Mouse (Mus musculus) T-cell, adult 2 months (primary cell): ENCODE measurements around the gene Chchd6.

Source experiments
- DNase-seq: peaks from one replicate; pipeline ENCODE4 v3.0.0; 2022; ENCODE audit warnings: low spot score

Gene Chchd6

DNA sequence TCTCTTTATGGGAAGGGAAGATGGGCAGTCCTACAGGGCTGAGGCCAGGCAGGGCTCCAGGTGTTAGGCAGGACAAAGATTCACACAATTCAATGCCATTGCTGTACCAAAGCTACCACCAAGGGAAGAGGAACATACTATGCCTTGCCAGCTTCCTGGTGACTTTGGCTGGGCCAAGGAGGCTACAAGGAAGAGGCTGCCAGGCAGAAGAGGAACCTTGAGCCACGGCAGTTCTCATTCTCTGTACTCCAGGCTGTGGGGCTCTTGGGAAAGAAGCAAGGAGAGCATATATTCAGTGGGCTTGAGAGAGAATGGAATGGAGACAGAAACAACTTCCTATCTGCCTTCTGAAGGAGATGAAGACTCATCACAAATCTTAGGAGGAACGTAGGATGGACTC, 190.5 kb downstream of the Chchd6 start:
- no peak for DNase-seq

GRCm38 (mm10) chr6:89403257-89404225, 191.9 kb downstream of the Chchd6 start:
- DNase-seq, result no peak

- no peak for DNase-seq
Observed at GRCm38 (mm10) chr6:89402406-89402805, 193.0 kb downstream of the Chchd6 start.

DNA sequence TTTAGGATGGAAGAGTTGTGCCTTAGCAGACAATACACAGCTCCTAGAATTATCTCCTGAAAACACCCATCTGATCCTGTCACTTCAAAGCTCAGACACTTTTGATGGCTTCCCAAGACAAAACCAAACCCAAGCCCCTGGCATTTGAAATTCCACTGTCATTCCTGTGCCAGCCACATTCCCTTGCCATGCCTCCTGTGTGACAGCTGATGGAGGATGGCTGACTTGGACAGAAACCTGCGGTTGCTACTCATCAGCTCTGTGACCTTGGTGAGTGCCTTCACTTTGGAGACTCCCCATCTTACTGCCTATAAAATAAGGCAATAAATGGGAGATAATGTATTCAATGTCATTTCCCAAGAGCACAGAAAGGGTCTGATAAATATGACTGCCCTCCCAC, 195.9 kb downstream of the Chchd6 start:
- no peak for DNase-seq

GRCm38 (mm10) chr6:89397919-89398318, 197.5 kb downstream of the Chchd6 start:
- no peak for DNase-seq

- DNase-seq, result no peak
Observed at GRCm38 (mm10) chr6:89393820-89394219, 201.6 kb downstream of the Chchd6 start.

- no peak for DNase-seq
Observed at GRCm38 (mm10) chr6:89392213-89392612, 203.2 kb downstream of the Chchd6 start.

DNA sequence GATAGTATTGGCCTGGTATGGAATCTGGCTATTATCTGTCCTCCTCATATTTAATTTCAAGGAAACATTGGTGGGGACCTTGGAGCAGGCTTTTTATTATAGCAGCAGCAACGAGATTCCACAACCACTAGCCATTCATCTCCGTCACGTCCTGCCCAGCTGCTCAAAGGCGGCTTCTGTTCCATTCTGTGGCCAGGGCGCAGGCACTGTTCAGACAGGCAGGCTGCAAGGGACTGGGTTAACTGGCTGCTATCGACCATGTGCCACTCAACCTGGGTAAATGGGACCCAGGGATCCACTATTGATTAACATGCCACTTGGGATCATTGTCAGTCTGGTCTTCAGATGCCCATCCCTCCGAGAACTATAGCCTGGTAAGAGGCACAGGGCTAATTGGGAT, 205.7 kb downstream of the Chchd6 start:
- DNase-seq, result no peak

GRCm38 (mm10) chr6:89386956-89387355, 208.5 kb downstream of the Chchd6 start:
- DNase-seq, result no peak

DNA sequence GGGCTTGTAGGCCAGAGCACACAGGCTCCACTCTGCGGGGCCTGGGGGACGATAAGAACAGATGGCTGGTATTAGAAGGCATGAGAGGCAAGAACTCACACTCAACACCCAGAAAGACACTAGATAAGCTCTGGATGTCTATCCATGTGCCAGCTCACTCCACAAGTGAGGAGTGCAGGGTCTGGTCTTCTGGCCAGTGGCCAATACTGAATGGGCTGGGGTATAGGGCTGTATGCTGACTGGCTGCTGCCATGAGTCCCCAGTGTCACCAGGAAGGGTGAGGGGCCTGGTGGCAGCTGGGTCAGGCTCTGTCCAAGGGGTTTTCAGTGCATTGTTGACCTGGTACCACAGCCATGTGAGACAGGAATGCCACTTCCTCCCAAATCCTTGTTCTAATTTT, 210.8 kb downstream of the Chchd6 start:
- DNase-seq, result no peak

GRCm38 (mm10) chr6:89381851-89382250, 213.6 kb downstream of the Chchd6 start:
- no peak for DNase-seq

- DNase-seq, result no peak
Observed at GRCm38 (mm10) chr6:89381172-89381571, 214.3 kb downstream of the Chchd6 start.

DNA sequence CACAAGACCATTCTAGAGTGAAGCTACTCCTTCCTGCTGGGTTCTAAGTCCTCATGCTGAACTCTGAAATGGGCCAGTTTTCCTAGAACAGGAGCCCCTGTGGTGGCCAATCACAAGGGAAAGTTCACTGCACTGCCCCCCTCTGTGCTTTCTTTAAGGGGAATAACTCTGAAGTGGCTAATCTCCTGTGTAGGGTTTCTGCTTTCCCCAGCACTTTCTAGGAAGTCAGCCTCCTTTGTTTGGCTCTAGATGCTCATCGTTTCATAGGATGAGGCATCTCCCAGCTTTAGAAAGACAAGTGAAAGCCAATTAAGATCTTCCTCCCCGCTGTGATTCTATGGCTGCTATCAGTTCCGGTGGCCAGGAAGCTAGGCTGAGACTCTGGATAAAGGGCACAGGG, 214.7 kb downstream of the Chchd6 start:
- DNase-seq, result no peak

GRCm38 (mm10) chr6:89378264-89378663, 217.2 kb downstream of the Chchd6 start:
- no peak for DNase-seq

DNA sequence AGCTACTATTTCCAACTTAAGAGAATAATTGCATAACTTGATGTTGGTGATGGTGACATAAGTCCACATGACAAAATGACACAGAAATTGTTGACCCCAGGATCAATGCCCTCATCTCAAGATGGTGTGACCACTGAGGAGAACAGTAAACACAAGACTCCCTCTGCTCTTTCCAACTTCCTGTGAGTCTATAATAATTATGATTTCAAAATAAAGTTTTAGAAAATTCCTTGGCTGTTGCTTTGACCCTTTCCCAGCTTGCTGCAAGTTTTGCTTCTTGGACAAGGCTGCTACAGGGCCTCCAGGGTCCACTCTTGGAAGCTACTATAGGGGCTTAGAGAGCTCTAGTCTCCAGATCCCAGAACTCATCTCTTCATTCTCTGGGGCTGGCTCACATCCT, 226.6 kb downstream of the Chchd6 start:
- no peak for DNase-seq

- no peak for DNase-seq
Observed at GRCm38 (mm10) chr6:89364342-89364741, 231.1 kb downstream of the Chchd6 start.

DNA sequence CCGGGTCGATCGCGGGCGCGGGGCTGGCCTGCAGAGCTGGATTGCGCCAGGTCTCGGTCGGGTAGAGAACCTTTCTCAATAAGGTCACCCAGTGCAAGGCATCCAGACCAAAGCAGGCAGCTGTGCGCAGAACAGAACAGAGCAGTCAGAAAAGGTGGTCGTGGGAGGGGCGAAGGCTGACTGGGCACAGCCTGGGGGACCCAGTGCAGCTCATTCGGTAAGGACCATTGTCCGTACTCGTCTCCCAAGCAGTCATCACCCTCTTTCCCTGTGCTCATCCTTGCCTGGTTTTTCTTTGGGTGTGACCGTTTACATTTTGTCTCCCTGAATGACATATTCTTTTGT, 232.4 kb downstream of the Chchd6 start:
- no peak for DNase-seq

GRCm38 (mm10) chr6:89362281-89363106, 233.0 kb downstream of the Chchd6 start, which contains the start of gene Plxna1:
Gene Plxna1 (minus strand): TSS chr6:89362620.
- peak; percentile 27 for DNase-seq

DNA sequence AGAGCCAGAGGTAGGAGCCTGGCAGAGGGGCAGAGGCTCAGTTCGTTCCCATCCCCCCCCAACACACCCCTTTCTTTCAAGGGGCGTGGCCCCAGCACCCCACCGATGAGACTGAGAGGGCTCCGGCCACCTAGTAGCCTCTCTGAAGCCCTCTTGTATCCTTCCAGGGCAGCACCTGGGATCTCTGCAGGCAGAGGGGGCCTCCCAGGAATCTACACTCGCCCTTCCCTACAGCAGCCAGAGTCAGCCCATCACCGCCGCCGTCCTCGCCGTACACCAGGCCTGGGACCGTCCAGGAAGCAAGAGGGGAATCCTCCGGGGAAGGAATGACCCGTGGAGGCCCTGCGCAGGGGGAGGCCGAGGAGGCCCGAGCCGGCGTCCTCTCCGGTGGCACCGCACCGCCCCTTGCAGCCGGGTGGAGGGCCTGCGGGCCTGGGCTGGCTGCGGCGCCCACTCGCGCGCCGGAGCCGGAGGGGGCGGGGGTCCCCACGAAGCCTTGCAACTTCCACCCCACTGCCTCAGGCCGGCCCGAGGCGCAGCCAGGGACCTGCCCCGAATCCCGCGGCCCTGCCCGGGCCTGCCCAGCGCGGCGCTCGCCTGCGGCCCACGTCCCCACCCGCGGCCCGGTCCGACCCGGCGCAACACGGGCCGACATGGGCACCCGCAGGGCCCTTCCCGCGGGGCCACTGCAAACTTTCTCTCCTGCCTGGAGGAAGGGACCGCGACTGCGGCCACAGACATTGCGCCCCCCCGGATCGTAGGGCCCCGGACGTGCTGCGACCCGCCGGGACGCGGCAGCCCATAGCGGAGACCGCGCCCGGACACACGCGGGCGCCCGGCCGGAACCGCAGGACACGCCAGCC, 233.8 kb downstream of the Chchd6 start:
- DNase-seq, result peak; percentile 11

DNA sequence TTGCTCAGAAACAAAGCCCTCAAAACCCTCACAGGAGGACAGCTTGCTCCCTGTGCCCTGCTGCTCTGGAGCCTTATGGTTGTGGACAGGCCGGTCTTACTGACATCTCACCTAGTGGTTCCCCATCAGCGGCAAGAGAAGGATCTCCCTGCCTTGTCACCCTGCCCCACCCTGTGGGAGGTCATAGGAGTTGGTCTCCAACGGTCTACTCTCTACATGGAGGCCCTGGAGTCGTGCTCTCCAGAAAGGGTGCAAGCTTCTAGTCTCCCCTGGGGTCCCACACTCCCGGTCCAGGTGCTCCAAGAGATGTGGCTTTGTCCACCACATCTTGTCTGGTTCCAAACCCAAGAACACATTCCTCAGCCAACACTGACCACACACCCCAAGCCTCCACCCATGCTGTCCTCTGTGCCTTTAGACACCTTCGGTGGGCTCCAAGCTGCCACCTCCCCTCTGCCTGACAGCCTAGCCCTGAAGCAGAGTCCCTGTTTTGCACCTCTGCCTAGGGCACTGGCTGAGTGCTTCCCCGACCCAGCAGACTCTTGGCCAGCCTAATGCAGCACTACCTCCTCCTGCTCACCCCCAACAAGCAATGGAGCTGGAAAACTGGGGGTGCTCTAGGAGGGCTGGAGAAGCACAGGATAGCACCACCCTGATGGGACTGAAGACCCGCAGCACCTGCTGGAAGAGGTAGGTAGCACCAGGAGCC, 234.6 kb downstream of the Chchd6 start:
- no peak for DNase-seq
